Mouse (Mus musculus): Measurements from ENCODE around the gene Glis1.

DNA sequence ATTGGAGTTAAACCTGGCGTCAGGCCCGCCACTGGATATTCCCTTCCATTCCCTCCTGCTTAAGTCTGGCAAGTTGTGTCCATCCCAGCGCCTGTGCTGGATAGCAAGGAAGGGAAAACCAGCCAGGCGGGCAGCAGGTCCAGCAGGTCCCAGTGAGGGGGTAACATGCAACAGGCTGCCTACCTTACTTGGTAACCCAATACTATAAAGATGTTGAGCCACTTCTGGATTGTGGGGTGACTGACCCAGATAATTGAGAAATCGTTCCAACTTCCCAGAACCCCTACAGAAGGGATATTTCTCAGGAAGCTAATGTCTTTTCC lies 239.9 kb downstream of the Glis1 start:
- TF ChIP-seq CTCF (IDR thresholded peaks at IDR 0.05; ENCODE audit: control insufficient read depth, insufficient read depth, insufficient replicate concordance, low read depth, low read length): no peak
- TF ChIP-seq POLR2A (IDR thresholded peaks at IDR 0.05; ENCODE audit: control insufficient read depth, low read depth, low read length): no peak

Measured in testis, adult 2 months (tissue).